Mouse (Mus musculus) left cerebral cortex, postnatal 10 days (tissue): ENCODE measurements around the gene Glyr1. TPM values are rescaled to one million over a fixed set of nuclear protein-coding genes. Genes with fewer than 3 reads are reported as not detected.

Source experiments
- DNase-seq, 2 experiments: peaks; one replicate each; pipeline ENCODE4 v3.0.0; 2021 to 2022; ENCODE audit warnings: low spot score in 2 of 2, mixed read lengths in 1 of 2; ENCODE audit errors: extremely low spot score in 1 of 2
- intact Hi-C: fragments of 180-260 bp; cut with DNase I; formaldehyde crosslinking; loops from one replicate; pipeline ENCODE4 v1.15.1; 2025
- total RNA-seq, 2 experiments: library from RNA; stranded (reverse); gene quantifications; 2 replicates each; pipeline ENCODE4 v1.2.3; 2021

The Glyr1 gene
- 100 to 1,000 TPM; 156 to 160 TPM for total RNA-seq

- intact Hi-C loops = loop anchor here (10.0 kb wide), 1 partner anchor 95 kb away; the partner anchor contains the start of gene Sec14l5
- peak; percentile 100 for DNase-seq
These were observed at the start of gene Glyr1, which contains the start of gene Ubn1 for GRCm38 (mm10) chr16:5049774-5050234. Gene Glyr1 (minus strand): TSS chr16:5049863. Gene Ubn1 (plus strand): TSS chr16:5050057.

- intact Hi-C loops = no loop called here
- DNase-seq = no peak
These were observed 46.8 kb upstream of the Glyr1 start for GRCm38 (mm10) chr16:5096504-5096903.

GRCm38 (mm10) chr16:5093285-5093684 is 43.6 kb upstream of the Glyr1 start:
- intact Hi-C loops = no loop called here
- no peak for DNase-seq

DNA sequence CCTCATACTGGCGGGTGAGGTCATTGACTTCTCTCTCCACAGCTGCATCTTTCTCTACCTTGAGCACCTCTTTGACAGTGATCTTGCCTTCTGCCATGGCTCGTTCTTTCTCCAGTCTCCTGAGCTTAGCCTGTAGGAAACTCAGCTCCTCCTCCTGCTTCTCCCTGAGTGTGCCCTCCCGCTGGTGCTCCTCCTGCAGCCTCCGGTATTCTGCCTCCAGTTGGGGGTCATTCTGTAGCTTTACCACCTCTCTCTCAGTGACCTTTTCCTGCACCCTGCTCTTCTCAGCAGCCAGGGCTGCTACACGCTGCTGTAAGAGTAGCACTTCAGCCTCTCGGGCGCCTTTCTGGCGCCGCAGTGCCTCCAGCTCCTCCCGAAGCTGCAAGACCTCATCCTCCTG is 39.4 kb upstream of the Glyr1 start:
- no peak for DNase-seq
- intact Hi-C loops = no loop called here

DNA sequence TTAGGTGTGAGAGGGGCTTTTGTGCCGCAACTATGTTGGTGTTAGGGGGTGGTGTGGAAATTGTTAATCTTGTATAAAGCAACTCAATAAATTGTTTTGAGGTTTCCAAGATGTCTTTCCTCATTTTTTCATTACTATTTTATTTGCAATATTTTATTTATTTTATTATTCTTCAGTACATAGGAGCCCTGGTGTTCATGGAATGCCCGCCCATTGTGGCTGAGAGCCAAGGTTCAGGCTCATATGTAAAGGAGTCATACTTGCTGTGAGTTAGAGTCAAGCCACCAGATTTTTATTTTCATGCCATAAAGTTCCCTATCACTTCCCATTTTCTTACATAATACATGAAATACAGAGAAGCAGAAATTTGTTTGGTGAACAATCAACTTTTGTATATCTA is 36.5 kb upstream of the Glyr1 start:
- intact Hi-C loops = no loop called here
- no peak for DNase-seq

- DNase-seq = no peak
These were observed 35.5 kb upstream of the Glyr1 start for GRCm38 (mm10) chr16:5085196-5085595.

GRCm38 (mm10) chr16:5074341-5074740 is 24.7 kb upstream of the Glyr1 start:
- no peak for DNase-seq
- intact Hi-C loops = loop anchor here (2.0 kb wide), 1 partner anchor 40 kb away; no protein-coding TSS in a partner anchor

More at GRCm38 (mm10) chr16:5085196-5085595, 35.5 kb upstream of the Glyr1 start:
- intact Hi-C loops = no loop called here

DNA sequence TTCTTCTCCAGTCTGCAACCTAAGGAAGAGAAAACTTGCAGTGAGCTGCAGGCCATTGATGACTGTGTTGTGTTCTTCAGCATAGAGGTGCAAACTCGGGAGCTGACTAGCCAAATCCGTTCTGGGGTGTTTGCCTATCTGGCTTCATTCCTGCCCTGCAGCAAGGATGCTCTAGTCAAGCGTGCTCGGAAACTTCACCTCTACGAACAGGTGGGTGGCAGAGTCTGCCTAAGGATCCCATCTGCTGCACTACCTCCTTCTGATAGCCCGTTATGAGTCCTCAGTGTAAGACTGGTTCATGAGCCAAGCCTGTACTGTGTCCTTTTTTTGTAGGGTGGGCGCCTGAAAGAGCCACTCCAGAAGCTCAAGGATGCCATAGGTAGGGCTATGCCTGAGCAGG is 22.3 kb upstream of the Glyr1 start:
- intact Hi-C loops = no loop called here
- no peak for DNase-seq

DNA sequence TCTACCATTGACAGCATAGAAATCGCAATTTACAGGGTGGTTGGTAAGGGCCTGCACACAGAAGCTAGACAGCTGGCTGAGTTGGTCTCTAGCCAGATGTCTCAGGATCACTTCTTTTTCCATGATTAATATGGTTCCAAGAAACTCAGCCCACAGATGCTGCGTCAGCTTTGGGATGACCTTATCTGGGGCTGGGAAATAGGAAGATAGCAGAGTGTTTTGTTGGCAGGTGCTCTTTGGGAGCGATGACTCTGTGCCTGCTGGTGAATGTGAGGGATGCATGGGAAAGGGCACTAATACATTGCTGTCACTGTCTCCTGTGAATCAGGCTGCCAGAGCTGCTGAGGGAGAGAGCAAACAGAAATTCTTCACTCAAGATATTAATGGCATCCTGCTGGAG is 20.7 kb upstream of the Glyr1 start:
- intact Hi-C loops = no loop called here
- peak in 1 of 2 experiments; percentile 20 for DNase-seq

- no peak for DNase-seq
- intact Hi-C loops = no loop called here
These were observed 13.8 kb upstream of the Glyr1 start for GRCm38 (mm10) chr16:5063472-5063871.

GRCm38 (mm10) chr16:5058114-5058513 is 8.5 kb upstream of the Glyr1 start:
- DNase-seq = no peak
- intact Hi-C loops = loop anchor here (10.0 kb wide), 1 partner anchor 87 kb away; the partner anchor contains the start of gene Sec14l5

GRCm38 (mm10) chr16:5050251-5051110 is 818 bp upstream of the Glyr1 start:
- intact Hi-C loops = loop anchor here (10.0 kb wide), 1 partner anchor 94 kb away; the partner anchor contains the start of gene Sec14l5
- DNase-seq = peak; percentile 57 to 91

GRCm38 (mm10) chr16:5049182-5049773 is 385 bp downstream of the Glyr1 start:
- intact Hi-C loops = no loop called here
- no peak for DNase-seq

- no peak for DNase-seq
- intact Hi-C loops = no loop called here
These were observed 4.3 kb downstream of the Glyr1 start for GRCm38 (mm10) chr16:5045322-5045721.

GRCm38 (mm10) chr16:5036649-5037234 is 12.9 kb downstream of the Glyr1 start:
- intact Hi-C loops = no loop called here
- DNase-seq = no peak

DNA sequence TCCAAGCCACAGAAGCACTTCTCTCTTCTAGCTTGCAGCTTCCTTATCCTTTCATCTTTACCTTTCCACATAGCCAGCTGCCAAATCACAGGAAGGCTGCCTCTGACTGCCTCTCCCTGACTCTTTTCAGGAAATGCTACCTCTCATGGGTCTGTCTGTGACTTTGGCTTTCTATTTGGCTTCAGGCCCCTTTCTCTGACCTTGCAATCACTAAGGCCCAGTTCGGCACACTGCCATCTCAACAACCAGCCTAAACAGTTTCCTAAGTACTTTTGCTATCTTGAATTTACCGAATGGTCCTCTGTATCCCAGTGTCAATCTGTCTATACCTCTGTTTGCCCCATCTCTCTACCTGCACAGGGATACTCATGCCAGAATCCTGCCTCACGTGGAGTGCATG is 14.1 kb downstream of the Glyr1 start:
- DNase-seq = no peak
- intact Hi-C loops = loop anchor here (2.0 kb wide), 1 partner anchor 39 kb away; no protein-coding TSS in a partner anchor

- no peak for DNase-seq
- intact Hi-C loops = loop anchor here (5.0 kb wide), 1 partner anchor 78 kb away; no protein-coding TSS in a partner anchor
These were observed 19.8 kb downstream of the Glyr1 start for GRCm38 (mm10) chr16:5029847-5030246.

DNA sequence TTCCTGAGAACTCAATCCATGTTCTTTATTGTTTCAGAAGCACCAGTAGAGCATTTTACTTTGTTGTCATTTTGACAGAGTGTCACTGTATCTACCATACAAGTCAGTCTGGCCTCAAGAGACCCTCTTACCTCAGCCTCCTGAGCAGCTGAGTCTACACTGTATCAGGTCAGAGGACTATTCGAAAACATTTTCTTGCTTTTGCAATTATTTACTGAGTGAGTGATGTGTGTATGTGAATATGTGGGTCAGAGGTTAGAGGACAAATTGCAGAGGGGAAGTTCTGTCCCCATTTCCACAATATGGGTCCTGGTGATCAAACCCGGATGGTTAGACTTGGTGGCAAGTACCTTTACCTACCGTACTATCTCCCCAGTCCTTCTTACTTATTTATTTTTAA is 25.6 kb downstream of the Glyr1 start:
- no peak for DNase-seq
- intact Hi-C loops = loop anchor here (5.0 kb wide), 1 partner anchor 43 kb away; no protein-coding TSS in a partner anchor

DNA sequence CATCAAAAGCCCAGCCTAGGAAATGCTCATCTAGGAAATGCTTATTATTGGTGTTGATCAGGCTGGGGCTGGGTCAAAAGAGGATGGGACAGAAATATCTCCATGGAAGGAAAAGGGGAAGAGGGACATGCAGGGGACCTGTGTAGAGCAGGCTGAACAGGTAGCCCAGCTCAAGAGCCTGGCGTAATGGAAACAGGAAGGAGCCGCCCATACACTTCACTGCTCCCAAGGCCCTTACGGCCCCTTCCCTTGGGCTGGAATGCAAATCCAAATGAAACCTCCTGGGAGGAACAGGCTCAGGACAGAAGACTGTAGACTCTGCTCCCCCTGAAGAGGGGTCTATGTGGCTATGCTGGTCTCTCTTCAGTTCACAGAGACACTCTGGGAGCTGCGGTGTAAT is 35.1 kb downstream of the Glyr1 start:
- DNase-seq = no peak
- intact Hi-C loops = loop anchor here (5.0 kb wide), 1 partner anchor 52 kb away; the partner anchor contains the start of gene Anks3
